Mouse (Mus musculus): Measurements from ENCODE around the gene Ccdc12. TPM values are rescaled to one million over a fixed set of nuclear protein-coding genes. Genes with fewer than 3 reads are reported as not detected.

Gene Ccdc12
- total RNA-seq, 1 experiment from 2014 or later: 60.4 TPM

DNA sequence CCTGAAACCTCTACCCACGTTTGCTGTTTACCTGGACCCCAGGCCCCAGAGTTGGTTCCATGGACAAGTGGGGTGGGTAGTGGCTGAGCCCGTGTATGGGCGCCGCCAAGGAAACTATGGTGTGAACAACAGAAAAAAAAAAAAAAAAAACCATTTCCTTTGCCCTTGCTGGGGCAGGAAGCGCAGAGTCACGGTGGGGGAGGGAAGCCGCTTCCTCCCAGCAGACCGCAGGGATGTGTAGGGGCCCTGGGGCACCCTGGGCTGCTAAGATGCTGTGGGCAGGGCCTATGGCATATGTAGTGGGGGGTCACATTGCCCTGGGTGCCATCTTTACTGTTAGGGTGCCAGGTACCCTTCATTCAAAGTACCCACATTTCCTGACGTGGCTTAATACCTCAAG, 11.1 kb upstream of the Ccdc12 start:
- peak; percentile 49 for DNase-seq

DNA sequence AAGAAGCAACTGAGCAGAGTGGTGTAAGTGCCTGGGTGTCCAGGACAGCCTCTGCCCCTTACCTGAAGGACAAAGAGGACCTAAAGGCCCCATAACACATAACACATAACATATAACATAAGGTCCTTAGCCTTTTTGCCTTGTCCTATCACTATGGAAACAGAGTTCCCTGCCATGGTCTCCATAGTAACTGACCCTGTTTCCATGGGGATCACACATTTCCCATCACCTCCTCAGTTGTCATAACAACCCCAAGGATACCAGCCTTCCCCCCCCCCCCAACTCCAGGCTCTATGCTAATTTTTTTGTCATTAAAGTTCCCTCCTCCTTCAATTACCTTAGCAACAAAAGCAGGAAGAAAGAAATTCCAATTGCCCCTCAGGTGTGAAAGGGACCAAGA, 6.5 kb upstream of the Ccdc12 start:
- DNase-seq: no peak

DNA sequence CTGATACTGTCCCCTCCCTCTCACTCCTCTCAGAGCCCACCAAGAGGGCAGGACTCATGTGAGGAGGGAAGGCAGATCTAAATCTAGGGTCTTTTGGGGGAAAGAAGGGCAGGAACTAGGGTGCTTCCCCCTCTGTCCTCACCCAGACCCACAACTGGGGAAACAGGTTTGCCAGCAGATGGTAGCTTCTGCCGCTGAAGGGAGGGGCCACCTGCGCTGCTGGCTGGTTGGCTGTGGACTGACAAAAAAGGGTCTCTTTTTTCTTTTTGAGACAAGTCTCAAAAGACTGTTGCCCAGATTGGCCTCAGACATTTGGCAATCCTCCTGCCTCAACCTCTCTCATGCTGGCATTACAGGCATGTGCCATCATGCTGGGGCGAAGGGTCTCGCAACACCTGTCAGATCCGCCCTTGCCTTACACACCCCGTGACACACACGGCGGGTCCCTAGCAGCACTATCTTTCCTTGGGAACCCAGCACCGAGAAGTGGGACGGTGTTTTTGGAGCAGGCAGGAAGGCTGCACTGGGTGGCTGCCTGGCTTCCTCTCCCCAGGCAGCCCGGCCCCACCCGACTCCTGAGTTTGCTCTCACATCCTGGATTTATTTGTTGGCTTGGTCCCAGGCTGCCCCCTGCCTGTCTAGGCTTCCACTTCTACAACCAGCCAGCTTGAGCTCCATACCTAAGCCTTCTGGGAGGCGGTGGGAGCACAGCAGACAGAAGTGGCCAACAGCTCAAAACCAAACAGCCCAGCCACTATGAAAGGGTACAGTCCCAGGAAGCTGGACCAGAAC, 4.2 kb upstream of the Ccdc12 start:
- peak; percentile 45 for DNase-seq

DNA sequence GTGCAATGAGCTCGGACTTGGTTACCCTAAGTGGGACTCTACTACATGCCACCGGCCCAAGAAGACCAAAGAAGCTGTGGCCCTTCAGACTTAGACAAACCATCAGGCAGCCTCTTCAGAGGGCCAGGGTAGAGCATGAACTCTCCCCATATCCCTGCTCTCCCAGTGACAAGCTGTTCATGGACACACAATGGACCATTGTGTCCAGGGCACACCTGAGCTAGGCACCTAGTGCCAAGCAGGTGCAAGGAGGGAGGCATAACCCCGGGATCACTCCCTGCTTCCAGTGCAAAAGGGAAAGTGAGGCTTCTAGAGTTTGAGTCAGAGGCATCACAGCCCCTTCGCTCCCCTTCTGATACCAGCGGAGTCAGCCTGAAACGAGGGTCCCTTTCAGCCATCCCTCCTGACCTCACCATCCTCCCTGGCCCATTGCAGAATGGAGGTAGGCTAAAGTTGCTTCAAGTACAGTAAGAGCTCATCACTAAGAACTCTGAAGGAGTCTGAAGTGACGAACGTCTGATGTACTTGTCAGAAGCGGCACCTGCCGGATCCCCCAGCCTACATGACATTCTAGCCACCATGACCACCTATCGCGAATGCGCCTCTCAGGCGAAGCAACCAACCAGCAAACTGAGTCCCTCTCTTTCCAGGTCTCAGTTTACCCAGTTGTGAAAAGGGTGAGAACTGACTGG, 3.2 kb upstream of the Ccdc12 start:
- no peak for DNase-seq

DNA sequence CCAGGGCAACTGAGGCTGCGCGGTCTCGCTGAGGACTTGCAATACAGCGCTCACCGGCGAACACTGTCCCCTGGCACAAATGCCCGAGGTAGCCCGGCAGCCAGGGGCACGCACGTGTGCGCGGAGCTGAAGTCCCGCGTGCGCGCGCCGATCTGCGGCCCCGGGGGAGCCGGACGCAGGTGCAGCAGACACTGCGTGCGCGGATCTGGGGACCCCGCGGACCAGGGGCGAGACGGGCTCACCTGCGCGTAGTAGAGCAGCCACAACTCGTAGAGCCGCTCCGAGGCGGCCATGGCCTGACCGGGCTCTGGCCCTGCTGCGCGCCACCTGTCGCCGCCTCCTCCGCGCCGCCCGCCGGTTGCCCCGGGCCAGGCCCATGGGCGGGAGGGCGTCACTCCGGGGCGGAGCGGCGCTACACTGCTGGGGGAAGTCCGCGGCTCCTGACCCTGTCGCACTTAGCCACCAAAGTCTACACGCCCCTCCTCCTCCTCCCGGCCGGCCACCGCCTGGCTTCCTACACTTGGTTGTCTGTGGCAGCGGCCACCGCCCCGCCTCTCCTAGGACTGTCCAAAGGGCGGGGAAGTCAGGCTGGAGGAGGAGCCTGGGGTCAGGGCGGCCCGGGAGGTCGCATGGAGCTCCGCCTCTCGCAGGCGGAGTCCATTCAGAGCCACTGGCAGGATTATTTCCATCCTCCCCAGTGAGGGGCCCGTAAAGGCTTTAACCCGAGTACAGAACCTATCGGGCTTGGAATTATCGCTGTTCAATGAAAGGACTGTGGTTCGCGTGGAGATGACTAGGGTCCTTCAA, 2.4 kb upstream of the Ccdc12 start, which contains the start of gene Nbeal2:
Gene Nbeal2, minus strand, starts transcription at position 507 of the 807 bp plus-strand sequence.
- peak; percentile 97 for DNase-seq

DNA sequence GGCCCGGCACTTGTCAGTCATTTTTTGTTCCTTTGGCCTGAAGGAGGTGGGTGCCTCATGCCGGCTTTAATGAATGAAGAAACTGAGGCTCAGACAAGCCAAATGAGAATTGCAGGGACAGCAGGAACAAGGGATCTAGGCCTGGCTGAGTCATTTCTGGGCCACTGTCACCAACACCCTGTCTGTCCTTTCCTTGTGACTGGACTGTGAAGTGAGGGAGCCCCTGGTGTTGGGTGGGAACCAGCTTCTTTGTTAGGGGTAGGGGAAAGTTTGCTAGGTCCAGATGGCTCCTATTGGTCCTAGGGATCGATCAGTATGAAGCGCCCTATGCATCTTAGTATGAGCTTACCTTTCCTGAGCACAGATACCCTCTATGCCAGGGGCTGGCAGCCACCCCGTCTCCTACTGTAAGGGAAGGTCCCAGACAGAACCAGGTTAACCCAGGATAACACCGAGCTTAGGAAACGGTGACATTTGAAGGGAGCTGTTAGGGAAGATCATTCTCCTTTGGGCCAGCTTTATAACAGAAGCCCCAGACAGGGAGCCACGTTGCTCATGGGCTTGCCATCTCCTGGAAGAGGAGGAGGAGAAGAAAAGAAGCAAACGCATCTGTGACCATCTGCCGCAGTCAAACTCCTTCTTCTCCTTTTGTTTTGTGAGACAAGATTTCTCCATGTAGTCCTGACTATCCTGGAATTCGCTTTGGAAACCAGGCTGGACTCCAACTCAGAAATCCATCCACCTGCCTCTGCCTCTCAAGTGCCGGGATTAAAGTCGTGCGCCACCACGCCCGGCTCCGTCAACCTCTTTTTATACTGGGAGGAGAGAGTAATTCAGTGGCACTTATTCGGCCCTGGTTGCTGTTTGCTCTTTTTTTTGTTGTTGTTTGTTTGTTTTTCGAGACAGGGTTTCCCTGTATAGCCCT, 1.3 kb upstream of the Ccdc12 start:
- DNase-seq: no peak

DNA sequence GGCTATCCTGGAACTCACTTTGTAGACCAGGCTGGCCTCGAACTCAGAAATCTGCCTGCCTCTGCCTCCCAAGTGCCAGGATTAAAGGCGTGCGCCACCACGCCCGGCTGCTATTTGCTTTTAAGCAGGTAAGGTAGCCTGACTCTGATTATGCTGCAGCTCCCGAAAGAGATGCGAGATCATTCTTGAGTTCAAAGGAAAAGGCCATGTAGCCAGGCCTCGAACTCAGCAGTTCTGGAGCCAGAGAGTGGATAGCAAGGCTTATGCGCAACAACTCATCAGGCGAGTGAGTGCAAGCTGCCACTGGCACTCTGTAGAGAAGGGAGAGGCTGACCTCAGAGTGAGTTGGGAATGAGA, 674 bp upstream of the Ccdc12 start:
- DNase-seq: no peak

DNA sequence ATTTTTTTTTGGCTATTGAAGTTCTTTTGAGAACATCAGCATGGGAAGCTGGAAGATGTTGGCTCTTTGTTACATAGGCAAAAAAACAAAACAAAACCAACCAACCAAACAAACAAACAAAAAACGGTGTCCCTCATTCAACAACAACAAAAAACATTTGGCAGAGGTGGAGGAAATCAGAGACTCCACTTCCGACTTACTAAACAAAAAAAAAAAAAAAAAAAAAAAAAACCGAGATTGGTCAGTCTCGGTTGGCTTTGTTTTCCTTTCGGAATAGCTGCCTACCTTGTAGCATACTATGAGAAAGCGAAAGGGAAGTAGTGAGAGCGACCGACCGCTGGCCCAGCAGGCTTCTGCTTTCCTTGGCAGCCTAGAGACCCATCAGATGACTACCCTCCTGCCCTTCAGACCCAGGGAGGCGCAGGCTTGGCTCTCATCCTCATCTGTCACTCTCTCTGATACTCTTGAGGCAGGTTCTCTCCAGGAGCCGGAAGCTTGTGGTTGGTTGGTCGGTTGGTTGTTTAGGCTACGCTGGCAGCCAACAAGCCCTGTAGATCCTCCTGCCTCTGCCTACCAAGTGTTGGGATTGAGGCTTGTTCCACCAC, 1.3 kb downstream of the Ccdc12 start:
- DNase-seq: peak; percentile 64

DNA sequence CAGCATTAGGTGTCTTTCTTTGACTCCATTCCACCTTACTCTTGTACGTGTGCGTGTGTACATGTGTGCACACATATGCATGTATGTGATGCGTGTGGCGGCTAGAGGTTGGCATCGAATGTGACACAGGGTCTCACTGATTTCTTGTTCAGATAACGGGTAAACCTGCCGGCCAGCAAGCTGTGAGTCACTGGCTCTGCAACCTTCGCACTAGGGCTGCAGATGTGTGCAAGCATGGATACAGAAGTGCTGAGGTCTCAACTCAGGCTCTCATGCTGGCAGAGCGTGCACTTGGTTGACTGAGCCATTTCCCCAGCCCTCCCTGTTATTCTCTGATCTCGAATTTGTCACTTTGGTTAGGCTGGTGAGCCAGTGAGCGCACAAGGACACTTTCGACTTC, 3.2 kb downstream of the Ccdc12 start:
- DNase-seq: peak; percentile 46

DNA sequence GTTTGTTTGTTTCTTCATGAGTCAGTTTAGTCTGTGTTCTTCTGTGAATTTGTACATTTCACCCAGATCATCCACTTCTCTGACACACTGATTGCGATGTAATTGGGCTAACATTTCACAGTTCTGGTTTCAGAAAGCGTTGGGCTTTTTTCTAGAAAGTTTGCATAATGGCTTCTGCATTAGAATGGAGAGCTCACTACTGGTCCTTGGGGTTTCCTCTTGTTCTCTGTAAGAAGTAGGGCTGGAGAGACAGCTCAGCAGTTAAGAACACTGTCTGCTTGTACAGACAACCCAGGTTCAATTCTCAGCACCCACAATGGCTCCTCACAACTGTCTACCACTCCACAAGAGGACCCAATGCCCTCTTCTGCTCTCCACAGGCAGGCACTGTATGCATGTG, 3.9 kb downstream of the Ccdc12 start:
- no peak for DNase-seq

DNA sequence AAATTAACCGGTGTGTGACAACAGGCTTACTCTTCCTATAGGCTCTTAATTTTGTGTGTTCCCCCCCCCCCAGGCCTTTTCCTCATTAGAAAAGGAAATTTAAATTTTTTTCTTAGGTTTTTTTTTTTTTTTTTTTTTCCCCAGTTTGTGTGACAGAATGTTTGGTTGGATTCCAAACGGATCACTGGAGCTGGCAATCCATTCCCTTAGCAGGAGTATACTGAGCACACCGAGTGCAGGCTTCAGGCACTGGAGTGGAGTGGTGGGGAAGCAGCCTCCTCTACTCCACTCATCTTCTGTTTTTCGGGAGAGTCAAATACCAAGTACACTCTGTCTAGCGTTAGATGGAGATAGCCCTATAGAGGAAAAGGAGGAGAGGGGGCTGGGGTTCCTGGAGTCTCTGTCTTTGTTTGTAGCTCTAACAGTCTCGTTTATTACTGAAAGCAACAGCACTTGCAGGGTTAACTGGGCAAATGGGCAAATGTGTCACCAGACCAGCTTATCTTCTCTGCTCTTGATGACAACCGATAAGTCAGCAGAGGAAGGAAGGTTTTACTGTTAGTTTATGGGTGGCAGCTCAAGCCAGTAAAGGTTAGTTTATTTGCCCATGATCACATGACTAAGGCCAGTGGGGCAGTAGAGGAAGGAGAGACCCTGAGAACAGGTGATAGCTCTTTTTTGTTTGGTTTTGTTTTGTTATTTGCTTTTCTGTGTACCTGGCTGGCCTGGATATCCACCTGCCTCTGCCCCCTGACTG, 4.7 kb downstream of the Ccdc12 start:
- no peak for DNase-seq

DNA sequence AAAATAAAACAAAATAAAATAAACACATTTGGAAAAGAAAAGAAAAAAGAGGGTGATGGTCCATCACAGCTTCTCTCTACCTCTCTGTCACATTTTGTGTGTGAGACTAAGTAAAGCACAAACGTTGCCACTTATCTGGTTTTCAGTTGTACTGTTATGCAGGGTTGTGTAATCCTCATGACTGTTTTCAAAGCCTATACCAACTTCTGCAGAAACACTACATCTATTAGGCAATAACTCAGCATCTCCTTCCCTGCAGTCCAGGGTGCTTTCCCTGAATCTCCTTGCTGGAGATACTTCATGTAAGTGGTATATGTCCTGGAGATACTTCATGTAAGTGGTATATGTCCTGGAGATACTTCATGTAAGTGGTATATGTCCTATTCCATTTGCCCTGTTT, 6.5 kb downstream of the Ccdc12 start:
- DNase-seq: no peak

DNA sequence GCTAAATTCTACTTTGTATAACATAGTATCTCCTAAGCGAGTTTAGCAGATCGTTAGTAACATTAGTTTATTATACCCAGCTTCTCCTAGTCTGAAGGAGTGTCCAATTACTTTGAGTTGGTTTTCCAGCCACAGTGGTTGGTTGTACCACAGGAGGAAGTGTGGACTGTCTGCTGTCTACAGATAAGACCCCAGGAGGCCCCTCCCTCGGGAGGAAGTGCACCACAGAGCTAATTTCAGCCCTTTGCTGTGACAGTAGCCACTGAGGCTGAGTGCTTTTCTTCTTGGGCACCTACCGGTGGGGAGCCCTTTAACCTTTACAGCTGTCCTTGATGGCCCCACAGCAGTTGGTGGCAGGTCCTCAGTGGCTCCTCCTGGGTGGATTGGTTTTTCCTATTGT, 9.6 kb downstream of the Ccdc12 start:
- DNase-seq: peak; percentile 44

DNA sequence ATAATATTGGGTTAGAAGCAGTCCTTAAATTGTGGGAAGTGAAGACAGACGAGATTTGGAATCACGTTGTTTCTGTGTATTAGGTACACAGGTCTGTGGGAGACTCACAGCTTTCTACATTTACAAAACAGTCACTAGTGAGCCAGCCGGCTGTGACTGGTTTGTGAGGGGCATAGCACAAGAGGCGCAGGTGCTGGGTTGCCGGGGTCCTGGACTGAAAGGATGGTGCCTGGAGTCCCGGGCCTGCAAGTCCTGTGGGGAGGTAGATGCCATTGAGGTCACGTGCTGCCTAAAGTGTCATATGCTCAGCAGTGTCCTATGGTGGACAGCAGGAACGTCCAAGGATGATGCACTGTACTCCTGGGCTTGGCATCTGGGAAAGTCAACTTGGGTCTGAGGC, 10.1 kb downstream of the Ccdc12 start:
- no peak for DNase-seq

DNA sequence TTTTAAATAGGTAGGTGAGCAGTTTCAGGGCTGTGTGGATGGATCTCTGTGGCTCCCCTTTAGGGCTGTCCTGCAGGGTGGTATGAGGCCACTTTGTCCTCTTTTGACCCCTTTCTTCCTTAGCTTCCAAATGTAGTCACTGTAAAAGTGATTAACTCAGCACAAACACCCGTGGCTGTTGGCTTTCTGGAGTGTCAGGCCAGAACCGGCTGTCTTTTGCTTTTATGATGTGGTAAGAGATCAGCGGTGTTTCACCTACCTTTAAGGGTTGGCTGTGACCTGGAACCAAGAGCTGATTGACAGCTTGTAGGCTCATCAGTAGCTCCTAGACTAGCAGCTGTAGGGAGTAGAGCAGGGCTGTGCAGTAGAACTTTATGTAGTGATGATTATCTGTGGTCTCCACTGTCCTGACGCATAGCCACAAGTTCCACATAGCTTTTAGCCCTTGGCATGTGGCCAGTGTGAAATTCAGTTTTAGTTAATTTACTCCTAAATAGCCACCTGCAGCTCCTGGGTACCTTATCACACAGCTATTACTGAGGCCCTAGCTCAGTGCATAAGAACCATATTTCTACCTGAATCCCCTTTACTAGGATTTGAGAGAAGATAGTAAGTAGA, 11.0 kb downstream of the Ccdc12 start:
- DNase-seq: no peak

DNA sequence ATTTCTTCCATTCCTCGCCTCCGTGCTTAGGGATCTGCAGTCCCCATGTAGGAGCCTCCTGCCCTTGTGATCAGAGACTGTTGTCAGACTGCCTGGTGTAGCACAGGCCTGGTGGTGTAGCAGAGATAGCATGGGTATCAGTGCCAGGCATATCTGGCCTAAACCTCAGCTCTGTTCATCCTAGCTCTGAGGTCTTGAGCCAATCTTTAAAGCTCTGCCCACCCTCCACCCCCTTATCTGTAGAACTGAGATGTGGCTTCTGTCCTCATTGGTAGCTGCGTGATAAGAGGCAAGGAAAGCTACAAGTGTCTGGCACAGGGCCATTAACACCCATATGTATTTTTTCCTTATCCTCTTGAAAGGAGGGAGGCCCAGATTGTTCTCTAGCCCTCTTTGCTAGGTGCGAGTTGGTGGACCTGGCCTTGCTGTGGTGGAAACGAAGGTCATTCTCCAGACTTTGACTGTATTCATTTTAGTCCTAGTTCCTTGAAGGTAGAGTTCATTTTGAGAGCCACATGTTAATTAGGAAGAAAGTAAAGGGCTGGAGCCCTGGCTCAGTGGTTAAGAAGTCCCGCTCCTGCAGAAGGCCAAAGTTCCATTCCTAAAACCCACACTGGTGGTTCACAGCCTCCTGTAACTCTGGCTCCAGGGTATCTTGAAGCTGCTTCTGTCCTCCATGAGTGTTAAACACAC, 12.4 kb downstream of the Ccdc12 start:
- DNase-seq: no peak

DNA sequence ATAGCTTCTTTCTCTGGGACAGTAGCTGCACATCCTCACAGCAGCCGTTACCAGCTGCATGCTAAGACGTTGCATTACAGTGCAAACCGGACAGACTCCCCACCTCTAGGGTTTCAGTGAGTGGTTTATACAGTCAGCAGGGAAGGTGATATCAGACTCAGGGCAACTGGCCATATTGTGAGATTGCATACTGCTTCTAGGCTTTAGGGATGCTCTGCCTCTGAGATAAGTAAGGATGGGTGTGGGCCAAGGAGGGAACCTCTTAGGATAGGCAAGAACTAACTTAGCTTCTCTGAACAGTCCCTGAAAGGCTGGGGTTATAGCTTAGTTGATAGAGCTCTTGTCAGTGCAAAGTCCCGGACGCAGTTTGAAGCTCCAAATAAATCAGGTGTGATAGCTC, 13.5 kb downstream of the Ccdc12 start:
- no peak for DNase-seq

DNA sequence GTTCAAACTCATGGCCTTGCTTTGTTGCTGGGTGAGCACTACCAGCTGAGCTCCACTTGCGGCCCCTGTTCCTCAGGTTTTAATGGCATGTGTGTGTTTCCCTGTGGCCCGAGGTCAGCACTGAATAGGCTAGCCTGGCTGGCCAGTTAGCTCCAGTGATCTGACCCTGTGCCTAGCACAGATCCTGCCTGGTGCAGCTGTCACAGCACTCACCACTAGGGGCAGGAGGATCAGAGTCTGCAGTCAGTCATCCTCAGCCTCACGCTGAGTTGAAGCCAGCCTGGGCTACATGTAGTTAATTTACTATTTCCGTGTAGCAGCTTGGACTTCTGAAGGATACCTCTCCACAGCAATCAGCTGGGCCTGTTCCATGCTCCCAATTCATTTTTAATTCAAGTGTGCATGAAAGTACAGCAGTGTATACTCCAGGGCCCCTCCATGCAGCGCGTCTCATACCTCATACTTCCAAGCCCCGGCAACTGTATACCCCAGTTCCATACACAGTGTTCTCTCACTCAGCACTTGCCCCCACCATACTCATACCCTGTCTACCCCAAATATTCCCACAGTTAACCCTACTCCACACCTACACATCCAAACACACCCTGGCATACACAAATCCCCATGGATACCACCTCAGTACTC, 16.3 kb downstream of the Ccdc12 start:
- peak; percentile 53 for DNase-seq

DNA sequence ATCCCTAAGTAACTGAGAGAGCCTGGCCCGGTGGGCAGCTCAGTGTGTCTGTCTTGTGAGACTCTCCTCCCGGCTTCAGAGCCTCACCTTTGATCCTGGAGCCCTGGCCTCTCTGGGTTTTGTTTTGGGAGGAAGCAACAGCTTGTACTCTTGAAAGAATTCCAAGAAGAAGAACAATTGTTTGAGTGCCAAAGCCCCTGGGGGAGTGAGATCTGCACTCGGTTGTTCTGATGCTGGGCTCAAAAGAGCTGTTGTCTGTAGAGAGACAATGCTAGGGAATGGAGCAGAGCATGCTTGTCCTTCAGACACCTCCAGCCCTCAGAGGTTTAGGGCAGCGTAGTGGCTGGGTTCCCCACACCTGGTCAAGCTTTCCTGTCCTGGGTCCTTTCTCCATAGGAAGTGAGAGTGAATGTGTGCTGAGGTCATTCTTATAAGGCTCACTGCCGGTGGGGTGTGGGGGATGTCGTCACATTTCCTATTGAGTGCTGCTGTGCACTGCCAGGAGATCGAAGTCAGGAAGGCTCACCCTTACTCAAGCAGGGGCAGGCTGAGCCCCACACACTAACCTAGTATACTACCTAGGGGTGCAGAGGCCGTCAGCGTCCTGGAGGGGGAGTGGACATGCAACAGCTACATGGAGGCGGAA, 16.9 kb downstream of the Ccdc12 start:
- DNase-seq: no peak

Data from adrenal gland, postnatal 14 days (tissue).